Mouse (Mus musculus): Measurements from ENCODE around the gene Hoxb5. TPM values are rescaled to one million over a fixed set of nuclear protein-coding genes. Genes with fewer than 3 reads are reported as not detected.

Gene Hoxb5
- total and polyA plus RNA-seq, 2 experiments from 2014 or later, result 1.5 TPM; not detected in 1

GRCm38 (mm10) chr11:96318368-96319070, 15.4 kb downstream of the Hoxb5 start:
- no peak overlapping the region for H3K27ac ChIP-seq (ENCODE audit: low read depth, low read length)
- no peaks in the 10 kb centered on the region for H3K9me3 ChIP-seq (ENCODE audit: low read length)
- H3K4me3 ChIP-seq (ENCODE audit: low read depth, low read length), result no peak overlapping the region
- peak overlapping the region; percentile 24 for H3K4me2 ChIP-seq (ENCODE audit: low read depth, low read length, poor library complexity, severe bottlenecking)
- H3K9ac ChIP-seq (replicated peaks; ENCODE audit: low read length, poor library complexity, severe bottlenecking), result no peak overlapping the region
- peaks cover 92% of the 10 kb centered on the region for H3K27me3 ChIP-seq (ENCODE audit: insufficient read depth, low read length)
- no peaks in the 10 kb centered on the region for H3K36me3 ChIP-seq (ENCODE audit: insufficient read depth, low read length)
- DNase-seq (ENCODE audit: low spot score) (peak; percentile 81), ATAC-seq (ENCODE audit: low FRiP score) (no peak)
- WGBS, result under 1% methylated on average over 45 of the region's 45 CpGs
- no peak for TF ChIP-seq CTCF (IDR thresholded peaks at IDR 0.05)
- no peaks in the 10 kb centered on the region for H3K4me1 ChIP-seq (ENCODE audit: insufficient read depth, low read length)

DNA sequence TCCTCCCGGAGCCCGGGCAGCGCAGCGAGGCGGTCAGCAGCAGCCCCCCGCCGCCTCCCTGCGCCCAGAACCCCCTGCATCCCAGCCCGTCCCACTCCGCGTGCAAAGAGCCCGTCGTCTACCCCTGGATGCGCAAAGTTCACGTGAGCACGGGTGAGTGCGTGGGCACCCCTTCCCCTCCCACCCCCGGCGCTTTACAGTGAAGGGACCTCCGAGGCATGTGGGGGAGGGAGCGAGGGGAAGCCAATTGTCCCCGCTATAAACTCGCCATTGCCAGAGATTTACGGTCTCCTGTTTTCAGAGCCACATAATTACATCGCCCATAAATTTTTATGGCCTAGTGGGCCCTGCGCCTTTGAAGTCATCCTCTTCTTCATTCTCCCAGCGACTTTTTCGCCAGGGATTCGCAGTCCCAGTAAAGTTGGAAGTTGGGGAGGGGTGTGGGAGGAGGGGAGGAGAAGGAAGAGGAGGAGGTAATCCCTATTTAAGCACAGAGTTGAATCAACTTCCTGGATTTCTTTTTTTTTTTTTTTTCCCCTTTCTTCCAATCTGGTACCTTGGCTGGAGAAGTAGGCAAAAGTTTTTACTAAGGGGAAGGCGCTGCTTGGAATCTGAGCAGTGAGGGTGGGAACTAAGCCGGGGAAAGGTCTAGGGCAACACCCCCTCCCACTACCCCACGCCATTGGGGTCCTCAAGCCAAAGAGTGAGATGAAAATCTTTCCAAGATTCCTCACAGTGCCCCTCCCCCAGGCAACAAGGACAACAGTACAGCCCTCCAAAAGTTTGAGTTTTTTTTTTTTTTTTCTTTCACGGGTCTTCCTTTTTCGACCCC, 16.2 kb downstream of the Hoxb5 start:
- H3K4me3 ChIP-seq (ENCODE audit: low read depth, low read length), result no peak overlapping the region
- 2% methylated on average over 34 of the region's 34 CpGs for WGBS
- no peaks in the 10 kb centered on the region for H3K4me1 ChIP-seq (ENCODE audit: insufficient read depth, low read length)
- no peak overlapping the region for H3K27ac ChIP-seq (ENCODE audit: low read depth, low read length)
- H3K9ac ChIP-seq (replicated peaks; ENCODE audit: low read length, poor library complexity, severe bottlenecking), result no peak overlapping the region
- no peaks in the 10 kb centered on the region for H3K9me3 ChIP-seq (ENCODE audit: low read length)
- peak overlapping the region; percentile 24 for H3K4me2 ChIP-seq (ENCODE audit: low read depth, low read length, poor library complexity, severe bottlenecking)
- no peaks in the 10 kb centered on the region for H3K36me3 ChIP-seq (ENCODE audit: insufficient read depth, low read length)
- ATAC-seq (ENCODE audit: low FRiP score) (no peak), DNase-seq (ENCODE audit: low spot score) (no peak)
- H3K27me3 ChIP-seq (ENCODE audit: insufficient read depth, low read length), result peaks cover 92% of the 10 kb centered on the region
- TF ChIP-seq CTCF (IDR thresholded peaks at IDR 0.05), result no peak

DNA sequence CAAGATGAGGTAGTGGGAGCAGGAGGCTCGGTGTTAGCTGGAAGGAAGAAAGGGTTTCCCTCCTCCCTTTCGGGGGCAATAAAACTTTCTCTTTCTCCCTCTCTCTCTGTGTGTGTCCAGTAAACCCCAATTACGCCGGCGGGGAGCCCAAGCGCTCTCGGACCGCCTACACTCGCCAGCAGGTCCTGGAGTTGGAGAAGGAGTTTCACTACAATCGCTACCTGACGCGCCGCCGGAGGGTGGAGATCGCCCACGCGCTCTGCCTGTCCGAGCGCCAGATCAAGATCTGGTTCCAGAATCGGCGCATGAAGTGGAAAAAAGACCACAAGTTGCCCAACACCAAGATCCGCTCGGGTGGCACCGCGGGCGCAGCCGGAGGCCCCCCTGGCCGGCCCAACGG, 16.8 kb downstream of the Hoxb5 start:
- no peak overlapping the region for H3K27ac ChIP-seq (ENCODE audit: low read depth, low read length)
- DNase-seq (ENCODE audit: low spot score), result no peak
- no peak overlapping the region for H3K4me2 ChIP-seq (ENCODE audit: low read depth, low read length, poor library complexity, severe bottlenecking)
- H3K4me3 ChIP-seq (ENCODE audit: low read depth, low read length), result no peak overlapping the region
- peaks cover 95% of the 10 kb centered on the region for H3K27me3 ChIP-seq (ENCODE audit: insufficient read depth, low read length)
- H3K9me3 ChIP-seq (ENCODE audit: low read length), result no peaks in the 10 kb centered on the region
- H3K4me1 ChIP-seq (ENCODE audit: insufficient read depth, low read length), result no peaks in the 10 kb centered on the region
- TF ChIP-seq CTCF (IDR thresholded peaks at IDR 0.05), result no peak
- H3K9ac ChIP-seq (replicated peaks; ENCODE audit: low read length, poor library complexity, severe bottlenecking), result no peak overlapping the region
- WGBS, result 1% methylated on average over 29 of the region's 29 CpGs
- no peaks in the 10 kb centered on the region for H3K36me3 ChIP-seq (ENCODE audit: insufficient read depth, low read length)
- ATAC-seq (ENCODE audit: low FRiP score), result no peak

DNA sequence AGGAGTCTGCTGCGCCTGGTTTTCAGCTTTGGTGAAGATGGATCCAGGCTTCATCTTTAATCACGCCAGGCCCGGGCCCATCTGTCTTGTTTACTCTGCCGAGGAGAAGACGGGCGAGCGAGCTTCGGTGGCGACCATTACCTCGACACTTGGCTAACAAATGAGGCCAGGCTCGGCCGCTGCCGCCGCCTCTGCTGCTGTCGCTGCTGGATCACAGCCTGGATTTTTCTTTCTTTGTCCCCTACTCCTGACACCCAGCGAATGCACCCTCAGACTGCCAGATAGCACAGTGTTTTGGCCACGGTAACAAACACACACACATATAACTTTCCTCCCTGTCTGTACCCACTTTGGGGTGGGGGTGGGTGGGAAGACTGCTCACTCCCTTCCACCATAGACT, 17.6 kb downstream of the Hoxb5 start:
- WGBS, result 3% methylated on average over 17 of the region's 17 CpGs
- no peaks in the 10 kb centered on the region for H3K4me1 ChIP-seq (ENCODE audit: insufficient read depth, low read length)
- no peaks in the 10 kb centered on the region for H3K9me3 ChIP-seq (ENCODE audit: low read length)
- TF ChIP-seq CTCF (IDR thresholded peaks at IDR 0.05), result no peak
- no peak overlapping the region for H3K9ac ChIP-seq (replicated peaks; ENCODE audit: low read length, poor library complexity, severe bottlenecking)
- no peak overlapping the region for H3K4me2 ChIP-seq (ENCODE audit: low read depth, low read length, poor library complexity, severe bottlenecking)
- H3K27ac ChIP-seq (ENCODE audit: low read depth, low read length), result no peak overlapping the region
- DNase-seq (ENCODE audit: low spot score) (no peak), ATAC-seq (ENCODE audit: low FRiP score) (no peak)
- H3K27me3 ChIP-seq (ENCODE audit: insufficient read depth, low read length), result peaks cover 95% of the 10 kb centered on the region
- H3K36me3 ChIP-seq (ENCODE audit: insufficient read depth, low read length), result no peaks in the 10 kb centered on the region
- no peak overlapping the region for H3K4me3 ChIP-seq (ENCODE audit: low read depth, low read length)

- 5% methylated on average over 5 of the region's 5 CpGs for WGBS
- no peaks in the 10 kb centered on the region for H3K36me3 ChIP-seq (ENCODE audit: insufficient read depth, low read length)
- H3K27me3 ChIP-seq (ENCODE audit: insufficient read depth, low read length), result peaks cover 96% of the 10 kb centered on the region
- no peak overlapping the region for H3K4me3 ChIP-seq (ENCODE audit: low read depth, low read length)
- H3K27ac ChIP-seq (ENCODE audit: low read depth, low read length), result no peak overlapping the region
- no peak for TF ChIP-seq CTCF (IDR thresholded peaks at IDR 0.05)
- DNase-seq (ENCODE audit: low spot score), result no peak
- no peak for ATAC-seq (ENCODE audit: low FRiP score)
- H3K4me2 ChIP-seq (ENCODE audit: low read depth, low read length, poor library complexity, severe bottlenecking), result no peak overlapping the region
- H3K4me1 ChIP-seq (ENCODE audit: insufficient read depth, low read length), result no peaks in the 10 kb centered on the region
- H3K9ac ChIP-seq (replicated peaks; ENCODE audit: low read length, poor library complexity, severe bottlenecking), result no peak overlapping the region
- no peaks in the 10 kb centered on the region for H3K9me3 ChIP-seq (ENCODE audit: low read length)
Measured at GRCm38 (mm10) chr11:96321846-96322245, 18.7 kb downstream of the Hoxb5 start.

GRCm38 (mm10) chr11:96322738-96323137, 19.6 kb downstream of the Hoxb5 start:
- no peaks in the 10 kb centered on the region for H3K36me3 ChIP-seq (ENCODE audit: insufficient read depth, low read length)
- WGBS, result 2% methylated on average over 6 of the region's 6 CpGs
- ATAC-seq (ENCODE audit: low FRiP score) (no peak), DNase-seq (ENCODE audit: low spot score) (no peak)
- H3K4me3 ChIP-seq (ENCODE audit: low read depth, low read length), result no peak overlapping the region
- no peak overlapping the region for H3K27ac ChIP-seq (ENCODE audit: low read depth, low read length)
- TF ChIP-seq CTCF (IDR thresholded peaks at IDR 0.05), result no peak
- no peak overlapping the region for H3K9ac ChIP-seq (replicated peaks; ENCODE audit: low read length, poor library complexity, severe bottlenecking)
- H3K27me3 ChIP-seq (ENCODE audit: insufficient read depth, low read length), result peaks cover 99% of the 10 kb centered on the region
- H3K4me2 ChIP-seq (ENCODE audit: low read depth, low read length, poor library complexity, severe bottlenecking), result no peak overlapping the region
- no peaks in the 10 kb centered on the region for H3K4me1 ChIP-seq (ENCODE audit: insufficient read depth, low read length)
- H3K9me3 ChIP-seq (ENCODE audit: low read length), result no peaks in the 10 kb centered on the region
